Mouse (Mus musculus) myocyte (in vitro differentiated cells): Measurements from ENCODE around the gene a.

Experiments used
- CEBPB ChIP-seq: IDR thresholded peaks from 2 replicates; pipeline ENCODE4 v1.6.1; 2011; ENCODE audit warnings: mild to moderate bottlenecking, moderate library complexity; ENCODE audit not compliant: poor library complexity, insufficient read depth, severe bottlenecking
- E2F4 ChIP-seq: IDR thresholded peaks from one replicate; pipeline ENCODE4 v1.6.1; 2011; ENCODE audit warnings: mild to moderate bottlenecking, control low read depth, moderate library complexity; ENCODE audit not compliant: insufficient read depth
- MAX ChIP-seq: IDR thresholded peaks from one replicate; pipeline ENCODE4 v1.6.1; 2011; ENCODE audit warnings: low read depth, mild to moderate bottlenecking, control low read depth
- MYOD1 ChIP-seq, 3 experiments: IDR thresholded peaks; one replicate each; pipeline ENCODE4 v1.6.1; 2011; ENCODE audit warnings: control low read depth in 2 of 3, low read depth in 2 of 3, mild to moderate bottlenecking in 2 of 3, moderate library complexity in 1 of 3; ENCODE audit not compliant: insufficient read length in 2 of 3, control insufficient read depth in 1 of 3
- MYOG ChIP-seq, 3 experiments: IDR thresholded peaks; one replicate each; pipeline ENCODE4 v1.6.1; 2011; ENCODE audit warnings: control low read depth in 2 of 3, low read depth in 2 of 3, mild to moderate bottlenecking in 2 of 3; ENCODE audit not compliant: insufficient read length in 2 of 3, control insufficient read depth in 1 of 3, insufficient read depth in 1 of 3
- POLR2A ChIP-seq: IDR thresholded peaks from one replicate; pipeline ENCODE4 v1.6.1; 2011; ENCODE audit warnings: low read depth, mild to moderate bottlenecking, control low read depth, moderate library complexity; ENCODE audit not compliant: insufficient read length
- POLR2AphosphoS2 ChIP-seq: IDR thresholded peaks from one replicate; pipeline ENCODE4 v1.6.1; 2011; ENCODE audit warnings: low read depth, control low read depth; ENCODE audit not compliant: insufficient read length
- REST ChIP-seq: IDR thresholded peaks from one replicate; pipeline ENCODE4 v1.6.1; 2011; ENCODE audit warnings: mild to moderate bottlenecking, control low read depth, moderate library complexity; ENCODE audit not compliant: insufficient read depth, insufficient read length
- TCF12 ChIP-seq: IDR thresholded peaks from one replicate; pipeline ENCODE4 v1.6.1; 2011; ENCODE audit warnings: mild to moderate bottlenecking, control low read depth; ENCODE audit not compliant: poor library complexity, insufficient read depth, severe bottlenecking
- TCF3 ChIP-seq: IDR thresholded peaks from one replicate; pipeline ENCODE4 v1.6.1; 2011; ENCODE audit warnings: low read depth, control low read depth; ENCODE audit not compliant: insufficient read length
- USF1 ChIP-seq: IDR thresholded peaks from one replicate; pipeline ENCODE4 v1.6.1; 2011; ENCODE audit warnings: low read depth, mild to moderate bottlenecking, control low read depth, moderate library complexity

- no peak for TF ChIP-seq USF1
- no peak for TF ChIP-seq POLR2A
- no peak for TF ChIP-seq POLR2AphosphoS2
- TF ChIP-seq TCF12: no peak
- TF ChIP-seq CEBPB: no peak
- TF ChIP-seq MYOD1 (IDR thresholded peaks at IDR 0.05; ENCODE audit: control insufficient read depth in 1 of 3, insufficient read length in 2 of 3, low read depth in 2 of 3): no peak
- TF ChIP-seq MYOG (IDR thresholded peaks at IDR 0.05; ENCODE audit: control insufficient read depth in 1 of 3, insufficient read depth in 1 of 3, insufficient read length in 2 of 3, low read depth in 2 of 3): no peak
- no peak for TF ChIP-seq E2F4
- TF ChIP-seq MAX: no peak
- no peak for TF ChIP-seq REST
- no peak for TF ChIP-seq TCF3
Measured at GRCm38 (mm10) chr2:154986609-154987008, 195.4 kb downstream of the a start.
